10 mouse cellular contexts compared by ENCODE assay signal in the genomic region with DNA sequence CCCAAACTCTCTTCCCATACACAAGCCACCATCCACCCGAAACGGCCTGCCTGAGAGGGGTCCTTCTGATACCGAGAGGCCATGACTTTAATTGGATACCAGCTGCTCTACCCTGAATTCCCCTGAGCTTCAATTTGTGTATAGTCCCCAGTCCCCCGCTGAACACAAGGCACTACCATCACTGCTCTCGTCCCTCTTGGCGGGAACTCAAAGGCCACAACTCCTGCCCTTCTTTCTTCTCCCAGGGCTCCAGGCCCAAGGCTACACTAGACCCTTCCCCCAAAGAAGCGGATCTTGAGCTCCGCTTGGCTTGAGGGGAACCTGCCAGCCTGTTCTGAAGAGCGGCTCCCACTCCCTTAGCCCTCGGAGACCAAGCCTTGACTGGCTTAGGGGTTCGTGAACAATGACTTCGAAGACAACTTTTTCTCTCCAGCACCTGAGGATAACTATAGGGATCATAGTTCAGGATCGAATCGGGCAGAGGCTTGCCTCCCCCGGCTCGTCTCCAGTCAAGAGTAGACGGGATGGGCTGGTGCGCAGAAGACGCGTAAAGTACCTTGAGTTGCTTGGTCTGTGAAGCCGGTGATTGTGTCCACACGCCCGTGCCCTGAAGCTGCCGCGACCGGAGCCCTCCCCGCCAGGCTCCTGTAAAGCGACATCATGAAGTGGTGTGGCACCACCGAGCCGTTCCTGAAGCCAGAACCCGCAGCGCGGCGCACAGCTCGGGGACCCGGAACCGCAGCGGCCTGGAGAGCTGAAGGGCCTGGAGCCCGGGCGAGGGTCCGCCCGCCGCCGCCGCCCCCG. TPM values are rescaled to one million over a fixed set of nuclear protein-coding genes. Genes with fewer than 3 reads are reported as not detected.
DNase-seq lines count a peak whose midpoint lies in the region; ATAC-seq and TF ChIP-seq lines count a peak whose summit lies in the region.
"Had no signal": no experiment of that assay in that cellular context is flagged by ENCODE, and none has a peak within 500 bp of the region (broad histone marks: within the 10 kb centered on the region; RNA-seq: fewer than 3 reads in every experiment).

No protein-coding gene starts in this region.

- H3K27me3 ChIP-seq in lung, embryonic 14.5 days (ENCODE audit: insufficient read depth, low read length) = peaks cover 89% of the 10 kb centered on the region
- H3K27me3 ChIP-seq in forebrain, embryonic 13.5 days = peaks cover 98% of the 10 kb centered on the region
- peaks cover 87% of the 10 kb centered on the region for H3K27me3 ChIP-seq in limb, embryonic 14.5 days (ENCODE audit: control insufficient read depth, insufficient read depth, low read length)
- H3K27me3 ChIP-seq in stomach, embryonic 14.5 days (ENCODE audit: control insufficient read depth, insufficient read depth, low read length) = peaks cover 65% of the 10 kb centered on the region

- no peak overlapping the region for H3K27ac ChIP-seq in lung, embryonic 14.5 days (ENCODE audit: low read depth)
- no peak overlapping the region for H3K27ac ChIP-seq in forebrain, embryonic 13.5 days
- no peak overlapping the region for H3K27ac ChIP-seq in limb, embryonic 14.5 days (replicated peaks; ENCODE audit: low read depth, low read length)
- H3K27ac ChIP-seq in stomach, embryonic 14.5 days (ENCODE audit: low read length) = no peak overlapping the region

- H3K36me3 ChIP-seq in lung, embryonic 14.5 days (ENCODE audit: insufficient read depth) = no peaks in the 10 kb centered on the region
- H3K36me3 ChIP-seq in forebrain, embryonic 13.5 days (ENCODE audit: poor library complexity, severe bottlenecking) = no peaks in the 10 kb centered on the region
- no peaks in the 10 kb centered on the region for H3K36me3 ChIP-seq in limb, embryonic 14.5 days (ENCODE audit: control insufficient read depth, insufficient read depth, low read length)
- H3K36me3 ChIP-seq in stomach, embryonic 14.5 days (ENCODE audit: control insufficient read depth, insufficient read depth, low read length) = no peaks in the 10 kb centered on the region

- no peaks in the 10 kb centered on the region; the same call in 1 of the 2 replicates for H3K4me1 ChIP-seq in lung, embryonic 14.5 days (ENCODE audit: insufficient read depth)
- peaks cover 27% of the 10 kb centered on the region for H3K4me1 ChIP-seq in forebrain, embryonic 13.5 days
- peaks cover 12% of the 10 kb centered on the region for H3K4me1 ChIP-seq in limb, embryonic 14.5 days (ENCODE audit: control insufficient read depth, insufficient read depth, low read length)
- peaks cover 3% of the 10 kb centered on the region; the same call in 1 of the 2 replicates for H3K4me1 ChIP-seq in stomach, embryonic 14.5 days (ENCODE audit: control insufficient read depth, insufficient read depth, low read length)

- TF ChIP-seq POLR2A in limb, embryonic 14.5 days (IDR thresholded peaks at IDR 0.05; ENCODE audit: borderline replicate concordance, extremely low read depth, insufficient read depth, insufficient read length) = no peak

- no peak for TF ChIP-seq CTCF in lung, embryonic 14.5 days (IDR thresholded peaks at IDR 0.05; ENCODE audit: low read depth)

- H3K9me3 ChIP-seq in lung, embryonic 14.5 days (ENCODE audit: low read depth, low read length) = no peaks in the 10 kb centered on the region
- no peaks in the 10 kb centered on the region for H3K9me3 ChIP-seq in forebrain, embryonic 13.5 days (replicated peaks)
- no peaks in the 10 kb centered on the region for H3K9me3 ChIP-seq in limb, embryonic 14.5 days (ENCODE audit: control insufficient read depth, low read length)
- no peaks in the 10 kb centered on the region for H3K9me3 ChIP-seq in stomach, embryonic 14.5 days (ENCODE audit: control insufficient read depth, low read depth, low read length)

- DNase-seq in lung, embryonic 14.5 days = peak; percentile 19
- DNase-seq in lung, postnatal 14 days = no peak
- DNase-seq in limb, embryonic 14.5 days (ENCODE audit: low spot score) = no peak
- DNase-seq in urinary bladder, postnatal 4 days (ENCODE audit: low spot score in 2 of 2) = no peak
- DNase-seq in layer of hippocampus, adult 9-10 months (ENCODE audit: low spot score) = no peak
- DNase-seq in adrenal gland, adult 8-10 months = no peak
- DNase-seq: gastrocnemius, postnatal 14 days; right cerebral cortex, postnatal 14 days had no signal

- peak overlapping the region; percentile 44 for H3K4me3 ChIP-seq in lung, embryonic 14.5 days (ENCODE audit: low read depth, low read length)
- H3K4me3 ChIP-seq in forebrain, embryonic 13.5 days = peak overlapping the region; percentile 45
- H3K4me3 ChIP-seq in limb, embryonic 14.5 days (replicated peaks; ENCODE audit: low read length) = peak overlapping the region; percentile 47
- peak overlapping the region; percentile 40 for H3K4me3 ChIP-seq in stomach, embryonic 14.5 days (ENCODE audit: low read depth, low read length)

- no peak for ATAC-seq in lung, embryonic 14.5 days (ENCODE audit: insufficient read depth)
- no peak; the same call in 1 of the 2 replicates for ATAC-seq in forebrain, embryonic 13.5 days
- ATAC-seq in limb, embryonic 14.5 days (ENCODE audit: low FRiP score, low read depth) = no peak
- ATAC-seq in stomach, embryonic 14.5 days (ENCODE audit: insufficient number of reproducible peaks, insufficient read depth, low FRiP score, low read depth) = no peak

- H3K9ac ChIP-seq in lung, embryonic 14.5 days = no peak overlapping the region
- no peak overlapping the region; the same call in 1 of the 2 replicates for H3K9ac ChIP-seq in forebrain, embryonic 13.5 days
- peak overlapping the region; percentile 52 for H3K9ac ChIP-seq in limb, embryonic 14.5 days (ENCODE audit: low read depth, low read length, severe bottlenecking)
- H3K9ac ChIP-seq in stomach, embryonic 14.5 days (replicated peaks; ENCODE audit: low read depth, low read length) = no peak overlapping the region

- peak overlapping the region; percentile 74 for H3K4me2 ChIP-seq in lung, embryonic 14.5 days
- H3K4me2 ChIP-seq in forebrain, embryonic 13.5 days = peak overlapping the region; percentile 72
- H3K4me2 ChIP-seq in limb, embryonic 14.5 days (replicated peaks; ENCODE audit: low read depth, low read length, severe bottlenecking) = peak overlapping the region; percentile 86
- peak overlapping the region; percentile 79 for H3K4me2 ChIP-seq in stomach, embryonic 14.5 days (replicated peaks; ENCODE audit: low read depth, low read length)

- 5% methylated on average over 46 of the region's 46 CpGs for WGBS in lung, embryonic 14.5 days
- 2% methylated on average over 44 of the region's 46 CpGs for WGBS in forebrain, embryonic 13.5 days
- WGBS in limb, embryonic 14.5 days = 5% methylated on average over 30 of the region's 46 CpGs
- WGBS in stomach, embryonic 14.5 days = 5% methylated on average over 45 of the region's 46 CpGs

RNA-seq across cellular contexts. Expression of a gene that starts 0.5 kb away (rescaled TPM):
- polyA plus RNA-seq in lung, embryonic 14.5 days (2014; fragmentation: Nextera tagmentation; extraction: Ambion mirVana) = not detected in 2 replicates
- polyA plus RNA-seq in forebrain, embryonic 13.5 days (2015; fragmentation: Nextera tagmentation; extraction: Ambion mirVana) = not detected in 2 replicates
- 0.62 and 0.81 TPM in 2 replicates for polyA plus RNA-seq in limb, embryonic 14.5 days (2012; rRNA removed)
- 0.34 and 0.51 TPM in 2 replicates for polyA plus RNA-seq in limb, embryonic 14.5 days (2014; fragmentation: Nextera tagmentation; extraction: Ambion mirVana)
- not detected in 2 replicates for polyA plus RNA-seq in stomach, embryonic 14.5 days (2014; fragmentation: Nextera tagmentation; extraction: Ambion mirVana)
- total RNA-seq in adrenal gland, adult 8-10 months (2022) = under 1 TPM in 1 of 4 experiments, not detected in 3; 0.23 TPM
- total RNA-seq: gastrocnemius, postnatal 14 days had no signal

RNA-seq across cellular contexts. Expression of a gene that starts 12.0 kb away (rescaled TPM):
- 11.2 and 11.5 TPM in 2 replicates for polyA plus RNA-seq in lung, embryonic 14.5 days (2014; fragmentation: Nextera tagmentation; extraction: Ambion mirVana)
- 8.9 and 10.1 TPM in 2 replicates for polyA plus RNA-seq in forebrain, embryonic 13.5 days (2015; fragmentation: Nextera tagmentation; extraction: Ambion mirVana)
- 16.7 and 24.9 TPM in 2 replicates for polyA plus RNA-seq in limb, embryonic 14.5 days (2012; rRNA removed)
- 12.6 and 13.6 TPM in 2 replicates for polyA plus RNA-seq in limb, embryonic 14.5 days (2014; fragmentation: Nextera tagmentation; extraction: Ambion mirVana)
- 11.2 and 12.1 TPM in 2 replicates for polyA plus RNA-seq in stomach, embryonic 14.5 days (2014; fragmentation: Nextera tagmentation; extraction: Ambion mirVana)
- total RNA-seq in adrenal gland, adult 8-10 months (2022) = 10 to 100 TPM; 18.4 to 33.8 (median 20.6) TPM
